Mouse (Mus musculus) C2C12 (cell line): ENCODE measurements around the gene Cnst. TPM values are rescaled to one million over a fixed set of nuclear protein-coding genes. Genes with fewer than 3 reads are reported as not detected.

ENCODE experiments used
- H3K27me3 ChIP-seq: one replicate; pipeline ENCODE4 v1.6.1; 2011; ENCODE audit not compliant: control insufficient read depth, insufficient read depth, insufficient read length
- H3K36me3 ChIP-seq: one replicate; pipeline ENCODE4 v1.6.1; 2011; ENCODE audit not compliant: control insufficient read depth, insufficient read depth
- H3K4me3 ChIP-seq: one replicate; pipeline ENCODE4 v1.5.1; 2011; ENCODE audit warnings: mild to moderate bottlenecking, control low read depth; ENCODE audit not compliant: poor library complexity, insufficient read depth, severe bottlenecking
- H3K79me2 ChIP-seq: one replicate; pipeline ENCODE4 v1.6.1; 2011; ENCODE audit not compliant: control insufficient read depth, insufficient read depth
- H3K79me3 ChIP-seq: one replicate; pipeline ENCODE4 v1.6.1; 2011; ENCODE audit warnings: low read depth, control low read depth
- H3ac ChIP-seq: one replicate; pipeline ENCODE3; 2011; ENCODE audit warnings: low read depth; ENCODE audit not compliant: control insufficient read depth, insufficient read length
- CEBPB ChIP-seq: IDR thresholded peaks from one replicate; pipeline ENCODE4 v1.6.1; 2011; ENCODE audit warnings: low read depth, mild to moderate bottlenecking, control low read depth, moderate library complexity
- CTCF ChIP-seq: IDR thresholded peaks from one replicate; pipeline ENCODE4 v1.5.1; 2011; ENCODE audit not compliant: control insufficient read depth, insufficient read depth, insufficient read length
- FOSL1 ChIP-seq: IDR thresholded peaks from one replicate; pipeline ENCODE4 v1.8.0; 2011; ENCODE audit warnings: mild to moderate bottlenecking, low read length; ENCODE audit not compliant: poor library complexity, insufficient read depth, severe bottlenecking
- MAX ChIP-seq: IDR thresholded peaks from one replicate; pipeline ENCODE4 v1.6.1; 2011; ENCODE audit warnings: mild to moderate bottlenecking, control low read depth
- MYOD1 ChIP-seq: IDR thresholded peaks from one replicate; pipeline ENCODE4 v1.6.1; 2011; ENCODE audit warnings: low read depth; ENCODE audit not compliant: control insufficient read depth, insufficient read length
- MYOG ChIP-seq: IDR thresholded peaks from one replicate; pipeline ENCODE4 v1.6.1; 2011; ENCODE audit not compliant: control insufficient read depth, insufficient read length; ENCODE audit errors: extremely low read depth
- USF1 ChIP-seq: IDR thresholded peaks from one replicate; pipeline ENCODE4 v1.6.1; 2011; ENCODE audit warnings: low read depth, mild to moderate bottlenecking, control low read depth, moderate library complexity
- polyA plus RNA-seq: library from polyadenylated mRNA; unstranded; fragments of >200 nt; fragmentation: generic; extraction: Trizol; gene quantifications from one replicate; pipeline ENCODE4 v1.2.1, GENCODE M21; 2012; ENCODE audit warnings: missing spikeins

Cnst gene
- polyA plus RNA-seq, 1 experiment: 7.7 TPM

DNA sequence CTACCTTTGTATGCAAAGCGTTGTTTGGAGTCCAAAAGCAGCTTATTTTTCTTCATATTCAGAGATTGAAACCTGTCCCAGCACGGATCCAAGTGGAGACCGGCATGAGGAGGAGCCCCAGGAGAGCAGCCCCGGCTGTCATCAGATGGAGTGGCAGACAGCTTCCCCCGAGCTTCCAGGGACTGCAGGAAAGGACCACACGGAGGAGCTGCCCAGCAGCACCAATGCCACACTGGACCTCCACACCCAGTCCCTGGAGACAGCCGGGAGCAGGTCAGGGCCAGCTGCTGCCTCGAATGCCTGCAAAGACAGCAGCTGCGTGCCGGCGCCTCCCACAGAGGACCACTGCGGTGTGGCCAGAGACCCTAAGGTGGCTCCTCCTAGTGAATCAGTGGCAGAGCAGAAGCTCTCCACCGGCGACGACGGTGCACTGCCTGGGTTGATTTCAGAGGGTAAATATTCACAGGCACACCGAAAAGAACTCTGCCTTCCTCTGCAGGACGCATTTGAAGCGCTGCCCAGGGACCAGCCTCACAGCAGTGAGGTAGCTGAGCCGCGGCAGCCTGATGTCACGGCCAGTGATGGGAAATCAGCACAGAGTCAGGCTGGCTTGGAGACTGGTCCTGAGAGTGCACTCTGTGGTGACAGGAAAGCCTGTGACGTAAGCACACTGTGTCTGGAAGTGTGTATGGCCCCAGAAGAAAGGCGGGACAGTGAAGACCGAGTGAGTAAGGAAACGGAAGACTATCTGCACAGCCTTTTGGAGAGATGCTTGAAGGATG is 63.7 kb downstream of the Cnst start:
- no peaks in the 10 kb centered on the region for H3K79me3 ChIP-seq
- no peaks in the 10 kb centered on the region for H3K36me3 ChIP-seq
- H3K4me3 ChIP-seq: no peak overlapping the region
- H3K27me3 ChIP-seq: no peaks in the 10 kb centered on the region
- TF ChIP-seq MYOG: no peak
- TF ChIP-seq CEBPB: no peak
- no peak for TF ChIP-seq USF1
- TF ChIP-seq MYOD1: no peak
- no peak for TF ChIP-seq CTCF
- TF ChIP-seq MAX: no peak
- TF ChIP-seq FOSL1: no peak
- no peak overlapping the region for H3ac ChIP-seq
- H3K79me2 ChIP-seq: no peaks in the 10 kb centered on the region

DNA sequence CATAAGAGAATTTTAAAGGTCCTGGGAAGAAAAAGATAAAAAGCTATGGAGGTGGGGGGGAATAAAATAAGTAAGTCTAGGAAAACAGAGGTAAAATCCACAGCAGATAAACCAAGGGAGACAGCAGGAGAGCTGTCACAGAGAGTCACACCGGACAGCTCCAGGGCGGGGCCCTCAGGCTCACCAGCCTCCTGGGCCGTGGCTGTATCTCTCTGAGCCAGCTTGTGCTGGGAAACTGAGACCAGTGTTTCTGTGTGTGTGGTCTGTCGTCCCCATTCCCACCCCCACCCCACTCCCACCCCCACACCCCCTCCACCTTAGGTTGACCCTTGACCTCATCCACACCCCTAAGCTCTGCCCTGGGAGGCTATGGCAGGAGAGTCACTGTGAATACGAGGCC is 65.0 kb downstream of the Cnst start:
- H3K36me3 ChIP-seq: no peaks in the 10 kb centered on the region
- TF ChIP-seq FOSL1 (no peak), CEBPB (no peak), MYOD1 (no peak)
- no peaks in the 10 kb centered on the region for H3K79me2 ChIP-seq
- H3ac ChIP-seq: no peak overlapping the region
- no peaks in the 10 kb centered on the region for H3K27me3 ChIP-seq
- no peak overlapping the region for H3K4me3 ChIP-seq
- H3K79me3 ChIP-seq: no peaks in the 10 kb centered on the region

DNA sequence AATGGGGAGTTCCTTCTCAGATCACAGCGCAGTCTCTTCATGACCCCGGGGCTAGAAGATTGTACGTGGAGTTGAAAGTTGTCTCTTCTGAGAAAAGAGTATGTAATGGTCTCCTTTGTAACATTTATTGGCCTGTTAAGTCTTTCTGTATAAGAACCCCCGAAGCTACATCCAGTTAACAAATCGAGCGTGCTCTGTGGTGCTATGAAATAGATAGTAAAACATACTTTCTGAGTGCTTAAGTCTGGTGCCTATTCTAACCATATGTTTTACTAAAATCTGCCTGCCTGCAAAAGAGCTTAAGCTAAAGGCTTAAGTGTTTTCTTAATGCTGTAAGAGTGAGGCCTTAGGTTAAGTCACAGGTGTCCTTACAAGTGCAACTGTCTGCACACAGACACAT is 66.2 kb downstream of the Cnst start:
- TF ChIP-seq MYOG (no peak), CTCF (no peak), MYOD1 (no peak), MAX (no peak), FOSL1 (no peak), USF1 (no peak), CEBPB (no peak)
- H3K4me3 ChIP-seq: no peak overlapping the region
- H3K79me3 ChIP-seq: no peaks in the 10 kb centered on the region
- no peaks in the 10 kb centered on the region for H3K36me3 ChIP-seq
- no peaks in the 10 kb centered on the region for H3K27me3 ChIP-seq
- H3K79me2 ChIP-seq: no peaks in the 10 kb centered on the region
- no peak overlapping the region for H3ac ChIP-seq

DNA sequence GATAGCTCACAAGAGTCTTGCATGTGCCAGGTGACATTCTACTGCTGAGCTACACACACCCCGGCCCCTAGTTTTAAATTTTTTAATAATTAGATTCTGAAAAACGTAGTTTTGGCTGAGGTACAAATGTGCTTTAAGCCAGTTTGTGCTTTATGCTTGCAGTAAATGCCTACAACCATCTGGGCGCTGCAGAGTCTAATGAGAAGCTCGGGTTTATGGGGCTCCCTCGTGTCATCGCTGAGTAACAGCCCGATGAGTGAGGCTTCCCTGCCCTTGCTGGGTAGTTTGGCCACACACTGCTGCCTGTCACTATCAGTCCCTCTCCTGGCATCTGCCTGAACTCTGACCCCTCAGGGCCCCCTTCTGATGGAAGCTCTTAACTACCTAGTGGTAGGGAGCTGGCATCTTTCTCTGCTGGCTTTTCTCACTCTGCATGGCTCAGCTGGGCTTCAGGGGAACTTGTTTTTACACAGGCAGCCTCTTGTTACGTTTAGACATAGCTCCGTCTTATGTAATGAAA is 66.9 kb downstream of the Cnst start:
- H3K36me3 ChIP-seq: no peaks in the 10 kb centered on the region
- H3ac ChIP-seq: no peak overlapping the region
- H3K79me2 ChIP-seq: no peaks in the 10 kb centered on the region
- H3K79me3 ChIP-seq: no peaks in the 10 kb centered on the region
- TF ChIP-seq FOSL1 (no peak), CTCF (no peak), CEBPB (no peak), MYOG (no peak), USF1 (no peak), MAX (no peak), MYOD1 (no peak)
- no peaks in the 10 kb centered on the region for H3K27me3 ChIP-seq
- H3K4me3 ChIP-seq: no peak overlapping the region

DNA sequence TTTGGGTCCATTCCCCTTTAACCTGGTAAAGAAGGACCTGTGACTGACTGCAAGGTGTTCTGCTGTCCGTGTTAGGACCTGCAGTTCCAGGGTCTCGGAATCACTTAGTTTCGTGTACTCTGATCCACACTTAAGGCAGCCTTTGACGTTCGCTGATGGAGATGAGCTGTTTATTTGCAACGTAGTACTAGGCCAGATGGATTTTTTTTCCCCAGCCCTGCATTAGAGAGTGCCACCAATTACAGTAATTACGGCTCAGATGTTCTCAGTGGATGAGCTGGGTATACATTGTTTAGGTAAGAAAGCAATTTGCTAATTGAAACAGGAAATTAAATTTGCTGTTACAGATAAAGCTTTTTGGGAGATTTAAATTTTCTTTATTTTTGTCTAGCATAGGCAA is 71.3 kb downstream of the Cnst start:
- no peaks in the 10 kb centered on the region for H3K79me2 ChIP-seq
- H3K36me3 ChIP-seq: no peaks in the 10 kb centered on the region
- H3K4me3 ChIP-seq: no peak overlapping the region
- H3ac ChIP-seq: no peak overlapping the region
- H3K79me3 ChIP-seq: no peaks in the 10 kb centered on the region
- TF ChIP-seq CTCF: no peak
- TF ChIP-seq MYOG: no peak
- TF ChIP-seq CEBPB: no peak
- TF ChIP-seq MYOD1: no peak
- TF ChIP-seq USF1: no peak
- no peak for TF ChIP-seq FOSL1
- TF ChIP-seq MAX: no peak
- H3K27me3 ChIP-seq: no peaks in the 10 kb centered on the region

DNA sequence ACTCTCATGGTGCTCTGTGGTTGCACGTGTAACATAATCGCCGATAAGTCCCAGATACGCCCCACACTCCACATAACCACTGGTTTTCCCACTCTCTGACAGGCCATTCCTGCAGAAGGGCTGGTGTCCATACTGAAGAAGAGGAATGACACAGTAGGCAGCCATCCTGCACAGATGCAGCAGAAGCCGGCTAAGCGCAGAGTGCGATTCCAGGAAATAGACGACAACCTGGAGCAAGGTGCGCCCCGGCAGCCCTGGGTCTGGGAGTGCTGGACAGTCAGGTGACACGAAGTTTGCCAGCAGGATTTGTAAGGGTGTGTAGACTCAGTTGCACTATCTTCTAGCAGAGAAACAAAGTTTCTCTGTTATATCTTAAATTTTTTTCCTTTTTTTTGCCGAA is 76.5 kb downstream of the Cnst start:
- H3K4me3 ChIP-seq: no peak overlapping the region
- no peak for TF ChIP-seq CTCF
- TF ChIP-seq FOSL1: no peak
- TF ChIP-seq USF1: no peak
- no peak for TF ChIP-seq MYOG
- TF ChIP-seq MYOD1: no peak
- TF ChIP-seq MAX: no peak
- no peak for TF ChIP-seq CEBPB

More for the DNA sequence above, 76.5 kb downstream of the Cnst start:
- Histone ChIP-seq H3K79me2 (no peaks in the 10 kb centered on the region), H3K27me3 (no peaks in the 10 kb centered on the region), H3ac (no peak overlapping the region), H3K36me3 (no peaks in the 10 kb centered on the region), H3K79me3 (no peaks in the 10 kb centered on the region)
